Mouse (Mus musculus): ENCODE results near the gene Mfsd4b2.
A peak's percentile ranks its signal among the peaks of the same experiment; 100 is the strongest.
"Not testable (repeated sequence)": the region's sequence is repeated elsewhere in the genome, so short reads cannot be mapped to it uniquely, and the experiment has no call there.

Gene Mfsd4b2

DNA sequence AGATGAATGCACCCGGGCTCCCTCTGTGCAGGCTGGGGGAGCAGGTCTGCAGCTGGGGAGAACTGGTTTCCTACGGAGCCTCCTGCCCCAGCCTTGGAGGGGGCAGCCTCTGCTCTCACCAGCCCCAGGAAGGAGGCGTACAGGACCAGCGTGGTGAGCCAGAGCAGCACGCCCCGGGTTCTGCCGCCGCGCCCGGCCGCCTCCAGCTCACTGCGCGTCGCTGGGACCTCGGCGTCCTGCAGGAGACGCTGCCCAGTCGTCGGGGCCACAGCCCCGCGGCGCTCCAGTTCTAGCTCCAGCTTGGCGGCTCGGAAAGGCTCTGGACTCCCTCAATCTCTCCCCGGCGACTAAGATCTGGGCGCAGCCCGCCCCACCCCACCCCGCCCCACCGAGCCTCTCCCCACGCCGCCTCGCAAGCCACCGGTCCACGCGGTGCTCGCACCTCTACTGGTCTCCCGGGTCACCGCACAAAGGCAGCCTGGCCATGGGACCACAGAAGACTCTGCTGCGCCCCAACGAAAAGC is at the start of gene Mfsd4b2:
Mfsd4b2 (minus strand) TSS at position 308 of the 524 bp plus-strand sequence.
- DNase-seq (ENCODE audit: low read depth, low spot score), result no peak

DNA sequence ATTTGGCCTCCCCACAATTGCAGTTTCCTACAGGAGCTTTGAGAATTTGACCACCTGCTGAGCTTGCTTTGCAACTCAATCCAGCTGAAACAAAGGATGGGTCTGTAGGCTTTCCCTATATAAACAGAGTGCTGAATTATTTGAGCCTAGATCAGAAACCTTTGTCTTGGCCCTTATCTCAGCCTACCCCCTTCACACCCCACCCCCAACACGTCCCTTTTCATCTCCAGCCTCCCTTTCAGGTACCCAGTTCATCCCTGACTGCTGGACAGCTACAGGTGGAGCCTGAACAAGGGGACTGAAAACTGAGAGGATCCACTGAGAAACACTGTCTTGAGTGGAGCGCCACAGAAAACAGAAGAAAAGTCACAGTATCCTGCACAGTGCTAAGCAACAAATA is 49.0 kb upstream of the Mfsd4b2 start:
- DNase-seq (ENCODE audit: low read depth, low spot score), result no peak

DNA sequence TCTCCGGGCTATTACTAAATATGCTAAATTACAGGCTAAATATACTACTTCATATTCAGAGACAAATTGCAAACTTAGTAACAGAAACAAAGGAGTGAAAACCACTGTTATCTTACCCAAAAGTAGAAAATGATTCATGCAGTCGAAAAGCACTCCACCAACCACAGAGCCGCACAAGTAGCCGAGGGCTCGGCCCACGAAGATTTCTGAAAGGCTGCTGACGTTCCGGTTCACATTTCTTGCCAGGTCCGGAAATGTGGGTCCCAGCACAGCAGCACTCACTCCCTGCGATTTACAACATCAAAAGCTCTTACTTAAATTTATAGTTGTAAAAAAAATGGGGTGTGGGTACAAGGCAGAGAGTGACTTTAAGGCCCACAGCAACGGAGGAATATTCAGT is 48.3 kb upstream of the Mfsd4b2 start:
- no peak for DNase-seq (ENCODE audit: low read depth, low spot score)

DNA sequence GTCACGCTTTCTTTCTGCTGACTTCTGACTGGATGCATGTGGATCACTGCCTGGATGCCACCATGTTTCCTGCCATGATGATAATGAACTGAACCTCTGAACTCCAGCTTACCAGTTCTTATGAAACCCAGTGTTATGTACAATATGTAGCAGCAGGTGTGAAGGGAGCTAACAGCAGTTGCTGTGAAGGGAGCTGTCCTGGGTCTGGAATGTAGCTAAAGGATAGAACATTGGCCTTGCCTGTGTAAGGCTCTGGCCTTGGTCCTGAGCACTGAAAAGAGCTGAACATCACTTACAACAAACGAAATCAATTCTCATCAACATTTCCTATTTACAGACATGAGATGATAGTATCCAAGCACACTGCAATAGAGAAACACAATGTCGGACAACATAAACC is 40.8 kb upstream of the Mfsd4b2 start:
- no peak for DNase-seq (ENCODE audit: low read depth, low spot score)

DNA sequence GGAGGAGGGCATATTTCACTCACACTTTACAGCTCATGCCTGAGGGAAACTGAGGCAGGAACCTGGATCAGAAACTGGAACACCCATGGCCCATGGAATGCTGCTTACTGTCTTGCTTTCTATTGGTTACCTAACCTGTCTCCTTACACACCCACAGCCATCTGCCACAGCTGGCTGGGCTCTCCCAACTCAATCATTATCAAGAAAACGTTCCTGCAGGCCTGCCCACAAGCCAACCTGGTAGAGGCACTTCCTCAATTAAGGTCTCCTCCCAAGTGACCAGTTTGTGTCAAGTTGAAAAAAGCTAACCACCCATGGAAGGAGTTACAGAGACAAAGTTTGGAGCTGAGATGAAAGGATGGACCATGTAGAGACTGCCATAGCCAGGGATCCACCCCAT is 35.2 kb upstream of the Mfsd4b2 start:
- no peak for DNase-seq (ENCODE audit: low read depth, low spot score)

DNA sequence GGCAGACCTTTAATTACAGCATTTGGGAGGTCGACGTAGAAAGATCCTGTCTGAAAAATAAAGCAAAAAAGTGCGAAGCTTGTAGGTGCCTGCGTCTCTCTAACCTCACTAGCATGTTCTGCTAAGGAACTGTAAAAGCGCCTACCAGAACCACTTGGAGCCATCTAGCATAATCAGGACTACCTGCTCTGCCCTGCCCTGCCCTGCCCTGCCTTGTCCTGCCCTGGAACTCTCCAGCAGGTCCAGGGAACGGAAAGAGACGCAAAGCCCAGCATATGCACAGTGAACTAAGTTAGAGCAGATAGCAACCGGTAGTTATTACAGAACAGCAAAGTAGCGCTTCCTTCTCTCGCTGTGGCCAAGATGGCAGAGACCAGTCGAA is 33.7 kb upstream of the Mfsd4b2 start:
- no peak for DNase-seq (ENCODE audit: low read depth, low spot score)

DNA sequence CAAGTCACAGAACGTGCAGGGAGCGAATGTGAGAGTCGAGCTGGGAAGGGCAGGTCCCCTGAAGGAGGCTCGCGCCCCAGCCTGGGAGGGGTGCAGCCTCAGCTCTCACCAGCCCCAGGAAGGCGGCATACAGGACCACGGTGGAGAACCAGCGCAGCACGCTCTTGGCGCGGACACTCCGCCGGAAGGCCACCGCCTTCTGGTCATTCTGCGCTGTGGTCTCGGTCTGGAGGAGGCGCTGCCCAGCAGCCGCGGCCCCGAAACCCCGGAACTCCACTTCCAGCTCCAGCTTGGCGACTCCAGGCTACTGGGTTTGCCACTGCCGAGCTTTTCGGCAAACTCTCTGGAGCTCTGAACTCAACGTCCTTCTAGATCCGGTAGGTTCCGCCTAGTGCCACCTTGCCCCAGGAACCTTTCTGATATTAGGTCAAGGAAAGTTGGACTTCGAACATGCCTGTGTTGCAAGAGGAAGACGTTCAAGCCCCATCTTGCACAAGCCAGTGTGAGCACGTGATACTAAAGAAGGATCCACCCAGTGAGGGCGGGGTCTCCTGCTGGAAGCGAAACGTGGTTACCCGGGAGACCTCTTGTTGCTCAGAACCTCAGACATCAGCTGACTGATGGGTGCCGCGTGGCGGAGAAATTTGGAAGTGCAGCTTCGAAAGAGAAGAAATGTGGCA is 33.2 kb upstream of the Mfsd4b2 start, which contains the start of gene Mfsd4b3:
Mfsd4b3 (minus strand) TSS at position 393 of the 680 bp plus-strand sequence.
- DNase-seq (ENCODE audit: low read depth, low spot score), result peak; percentile 89

DNA sequence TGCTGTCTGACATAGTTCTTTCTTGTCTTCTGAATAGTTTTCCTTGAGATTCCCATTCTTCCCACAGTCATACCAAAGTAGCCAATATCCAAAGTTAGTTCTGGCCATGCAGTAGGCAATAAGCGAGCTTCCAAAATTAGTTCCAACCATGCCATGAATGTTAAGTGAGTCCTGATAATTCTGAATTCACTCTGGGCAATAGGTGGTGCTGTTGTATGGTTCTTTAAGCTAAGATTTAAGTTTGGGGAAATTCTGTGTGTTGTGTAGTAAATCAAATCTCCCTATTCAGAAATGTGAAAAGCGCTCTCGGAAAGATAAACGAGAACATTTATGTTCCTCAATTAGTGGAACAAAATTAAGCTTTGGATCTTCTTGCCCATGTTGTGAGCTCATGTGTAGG is 31.5 kb upstream of the Mfsd4b2 start:
- peak; percentile 41 for DNase-seq (ENCODE audit: low read depth, low spot score)

DNA sequence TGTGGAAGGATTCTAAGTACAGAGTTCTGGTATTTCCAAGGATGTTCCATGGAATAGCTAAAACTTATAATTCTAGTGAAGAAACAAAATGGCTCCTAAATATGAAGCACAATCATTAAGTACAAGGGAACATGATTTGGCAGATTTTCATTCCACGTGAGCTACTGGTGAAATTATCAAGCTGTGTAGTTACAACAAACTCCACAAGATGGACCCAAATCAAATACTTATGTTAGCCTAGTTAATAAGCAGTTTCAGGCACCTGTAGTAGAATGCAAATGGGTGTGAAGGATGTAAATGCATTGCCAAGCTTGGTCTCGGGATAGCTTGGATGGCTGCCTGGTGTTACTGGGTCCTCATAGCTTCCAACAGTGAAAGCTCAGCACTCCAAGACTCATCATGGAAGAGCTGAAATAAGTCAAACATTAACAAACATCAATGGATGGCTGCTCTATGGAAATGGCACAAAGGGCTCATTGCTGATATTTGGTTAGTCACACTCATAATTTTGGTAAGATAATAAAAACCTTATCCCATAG is 29.7 kb upstream of the Mfsd4b2 start:
- no peak for DNase-seq (ENCODE audit: low read depth, low spot score)

DNA sequence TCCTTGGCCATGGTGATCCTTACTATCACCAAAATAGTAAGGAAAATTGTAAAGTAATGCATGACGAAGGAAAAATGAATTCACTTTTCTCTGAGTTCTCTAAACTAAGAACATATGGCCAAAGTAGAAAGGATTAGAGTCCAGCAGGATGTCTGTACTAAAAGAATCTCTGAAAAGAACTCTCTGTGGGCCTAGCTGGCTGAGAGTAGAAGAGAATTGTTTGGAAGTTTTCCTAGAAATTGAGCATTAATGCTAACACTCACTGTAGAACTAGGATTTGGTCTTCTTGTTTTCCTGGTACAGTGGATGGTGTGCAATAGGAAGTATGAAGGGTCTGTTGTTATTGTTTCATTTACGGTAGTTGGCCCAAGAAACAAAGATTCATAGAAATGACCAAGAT is 28.4 kb upstream of the Mfsd4b2 start:
- no peak for DNase-seq (ENCODE audit: low read depth, low spot score)

DNA sequence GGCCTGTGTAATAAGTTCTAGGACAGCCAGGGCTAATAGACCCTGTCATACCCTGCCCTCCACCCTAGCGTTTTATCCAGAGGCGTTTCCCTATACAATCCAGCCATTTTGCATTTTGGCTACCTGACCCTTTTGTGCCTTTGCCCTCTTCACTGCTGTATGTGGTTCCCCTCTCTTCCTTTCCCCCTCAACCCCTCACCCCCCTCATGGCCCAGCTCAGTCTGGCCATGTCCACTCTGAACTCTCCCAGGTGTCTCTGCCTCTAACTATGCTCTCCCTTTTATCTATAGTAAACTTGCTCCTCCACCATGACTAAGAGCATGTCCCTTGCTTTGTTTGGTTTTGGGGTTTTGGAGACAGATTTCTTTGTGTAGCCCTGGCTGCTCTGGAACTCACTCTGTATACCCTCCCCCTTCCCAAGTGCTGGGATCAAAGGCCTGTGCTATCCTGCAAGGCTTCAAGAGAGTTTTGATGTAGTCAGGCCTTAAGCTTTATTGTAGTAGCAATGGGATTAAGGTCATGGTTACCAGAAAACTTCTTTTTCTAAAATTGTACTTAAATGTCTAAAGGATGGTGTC is 22.7 kb upstream of the Mfsd4b2 start:
- DNase-seq (ENCODE audit: low read depth, low spot score), result no peak

DNA sequence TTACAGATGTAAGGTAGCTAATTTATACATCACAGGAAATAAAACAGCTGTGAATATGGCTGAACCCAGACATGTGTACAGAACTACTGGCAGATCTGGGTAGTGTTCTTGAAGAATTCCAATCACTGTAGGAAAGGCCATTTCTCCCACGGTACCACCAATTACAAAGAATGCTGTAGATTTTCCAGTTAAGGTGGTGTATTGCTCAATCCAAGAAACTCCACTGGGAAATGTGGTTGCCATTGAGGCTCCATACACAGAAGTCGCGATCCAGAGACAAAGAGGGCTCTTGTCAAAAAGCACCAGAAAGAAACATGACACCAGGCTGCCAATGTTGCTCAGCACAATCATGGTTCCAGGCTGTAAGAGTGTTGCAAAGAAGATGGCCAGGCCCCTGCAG is 20.5 kb upstream of the Mfsd4b2 start:
- not testable (repeated sequence) for DNase-seq (ENCODE audit: low read depth, low spot score)

DNA sequence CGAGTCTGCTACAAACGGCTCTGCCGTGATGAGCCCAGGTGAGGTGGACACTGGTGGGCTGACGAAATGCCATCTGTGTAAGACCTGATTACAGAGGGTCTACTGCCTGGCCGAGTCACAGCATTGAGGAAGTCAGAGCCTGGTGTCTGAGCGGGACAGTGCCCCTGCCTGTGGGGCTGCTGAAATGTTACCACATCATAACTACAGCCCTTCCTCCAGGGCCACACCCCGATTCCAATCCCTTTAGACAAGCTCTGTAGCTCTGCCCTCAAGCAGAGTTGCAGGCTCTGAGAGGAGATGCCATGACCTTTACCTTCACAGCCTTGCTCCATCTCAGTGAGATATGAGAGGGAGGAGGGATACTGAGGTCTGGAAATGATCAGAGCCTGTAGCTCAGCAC is 9.8 kb upstream of the Mfsd4b2 start:
- no peak for DNase-seq (ENCODE audit: low read depth, low spot score)

DNA sequence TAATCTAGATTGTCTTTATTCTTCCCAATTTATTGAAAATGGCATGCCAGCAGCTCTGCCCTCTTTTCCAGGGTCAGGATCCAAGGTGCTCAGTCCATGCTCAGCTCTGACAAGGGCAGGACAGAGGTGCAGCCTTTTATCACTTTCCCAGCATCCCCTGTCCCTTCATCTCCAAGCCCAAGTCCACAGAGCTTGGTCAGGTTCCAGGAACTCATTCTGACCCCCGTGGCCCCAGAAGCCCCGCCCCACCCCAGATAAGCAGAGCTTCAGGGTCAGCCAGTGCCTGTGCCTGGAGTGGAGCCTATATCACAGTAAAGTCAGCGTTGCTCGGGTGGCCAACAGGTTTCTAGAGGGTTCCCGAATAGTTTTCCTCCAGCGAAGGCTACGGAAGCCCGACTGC is 2.2 kb downstream of the Mfsd4b2 start:
- not testable (repeated sequence) for DNase-seq (ENCODE audit: low read depth, low spot score)

DNA sequence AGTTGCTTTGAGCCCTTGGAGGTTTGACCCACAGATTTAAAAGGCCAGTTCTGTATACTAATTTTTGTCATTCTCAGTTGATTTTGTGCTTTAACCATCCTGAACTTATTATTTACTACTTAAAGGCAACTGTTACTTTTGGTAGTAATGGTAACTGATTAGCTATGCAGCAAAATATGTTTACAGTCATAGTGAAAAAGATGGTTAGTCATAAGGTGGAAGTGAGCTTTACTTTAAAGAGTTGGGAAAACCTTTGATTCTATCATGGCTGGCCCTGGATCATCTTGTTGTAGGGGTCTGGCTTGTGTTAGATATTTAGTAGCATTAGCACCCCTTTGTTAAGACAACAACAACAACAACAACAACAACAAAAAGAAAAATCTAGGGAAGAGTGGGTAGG is 14.1 kb downstream of the Mfsd4b2 start:
- DNase-seq (ENCODE audit: low read depth, low spot score), result no peak

DNA sequence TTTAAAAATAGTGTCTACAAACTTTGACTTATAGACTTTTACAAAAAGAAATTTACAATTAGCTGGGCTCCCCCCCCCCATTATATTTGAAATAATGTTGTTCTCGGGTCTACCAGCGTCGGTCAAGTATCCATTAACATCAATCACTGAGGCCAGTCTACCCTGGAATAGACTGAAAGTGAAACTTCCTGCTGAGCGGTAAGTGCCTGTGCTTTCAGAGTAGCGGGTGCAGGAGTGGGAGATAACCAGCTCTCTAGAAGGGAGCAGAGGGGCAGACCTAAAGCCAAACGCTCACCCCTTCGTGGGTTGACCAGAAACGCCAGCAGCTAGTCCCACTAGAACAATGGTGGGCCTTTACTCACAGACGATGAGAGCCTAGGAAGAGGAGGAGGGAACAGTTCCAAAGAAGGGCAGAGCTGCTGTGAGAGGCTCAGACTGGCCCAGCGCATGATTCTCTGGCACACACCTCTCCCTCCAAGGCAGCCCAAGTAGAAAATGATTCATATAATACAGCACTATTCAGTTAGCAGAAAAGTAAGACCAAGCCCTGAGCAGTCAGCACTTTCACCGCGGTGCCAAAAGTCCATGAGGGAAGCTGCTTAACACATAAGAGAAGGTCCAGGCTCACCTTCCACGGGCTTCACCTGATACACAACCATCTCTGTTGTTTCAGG is 17.8 kb downstream of the Mfsd4b2 start:
- DNase-seq (ENCODE audit: low read depth, low spot score), result no peak

DNA sequence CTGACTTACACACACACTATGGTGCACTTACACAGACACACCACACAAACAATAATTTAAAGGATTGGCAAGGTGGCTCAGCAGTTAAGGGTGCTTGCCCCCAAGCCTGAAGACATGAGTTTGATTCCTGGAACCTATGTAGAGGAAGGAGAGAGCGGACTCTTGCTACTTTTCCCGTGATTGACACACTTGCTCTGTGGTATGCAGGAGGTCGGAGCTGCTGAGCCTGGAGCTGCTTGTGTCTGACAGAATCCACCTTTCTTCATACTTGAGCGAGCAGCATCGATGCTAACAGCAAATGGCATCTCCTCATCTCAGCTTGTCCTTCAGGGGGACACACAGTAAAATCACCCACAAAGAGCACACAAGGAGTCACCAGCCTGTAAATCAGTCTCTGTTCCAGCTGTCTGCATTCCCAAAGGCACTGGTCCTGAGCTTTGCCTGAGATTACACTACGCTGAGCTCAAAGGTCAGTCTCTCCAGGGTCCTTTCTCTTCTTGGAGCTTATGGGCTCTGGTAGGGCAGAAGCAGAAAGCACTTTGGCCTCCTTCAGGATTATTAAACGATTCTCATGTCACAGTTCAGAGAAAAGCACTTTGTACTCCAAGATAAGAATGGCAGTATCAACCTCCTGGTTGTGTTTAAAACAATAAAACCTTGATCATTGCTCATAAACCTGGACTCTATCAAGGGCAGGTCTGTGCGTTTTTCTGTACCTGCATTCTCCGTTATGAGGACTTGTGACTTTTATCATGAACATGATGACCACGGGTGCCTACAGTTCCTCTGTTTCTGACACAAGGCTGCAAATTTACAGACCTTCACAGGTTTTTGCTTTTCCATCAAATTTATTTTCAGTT is 19.7 kb downstream of the Mfsd4b2 start:
- DNase-seq (ENCODE audit: low read depth, low spot score), result no peak

DNA sequence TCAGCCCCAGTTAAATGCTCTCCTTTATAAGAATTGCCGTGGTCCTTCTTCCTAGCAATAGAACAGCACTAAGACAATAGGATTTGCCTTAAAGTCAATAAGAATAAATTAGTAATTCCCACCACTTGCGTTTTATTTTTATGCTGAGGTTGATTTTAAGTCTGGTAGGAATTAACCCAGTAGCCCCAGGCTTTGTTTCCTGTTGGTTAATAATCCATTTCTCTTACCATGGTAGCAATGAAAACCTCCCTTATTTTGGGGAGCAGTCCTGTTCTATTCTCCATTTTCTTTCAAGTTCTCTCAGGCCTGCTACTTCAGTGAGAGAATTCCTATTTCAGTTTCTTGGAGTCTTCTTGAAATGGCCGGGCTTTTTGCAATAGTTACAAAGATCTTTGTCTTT is 22.5 kb downstream of the Mfsd4b2 start:
- no peak for DNase-seq (ENCODE audit: low read depth, low spot score)

DNA sequence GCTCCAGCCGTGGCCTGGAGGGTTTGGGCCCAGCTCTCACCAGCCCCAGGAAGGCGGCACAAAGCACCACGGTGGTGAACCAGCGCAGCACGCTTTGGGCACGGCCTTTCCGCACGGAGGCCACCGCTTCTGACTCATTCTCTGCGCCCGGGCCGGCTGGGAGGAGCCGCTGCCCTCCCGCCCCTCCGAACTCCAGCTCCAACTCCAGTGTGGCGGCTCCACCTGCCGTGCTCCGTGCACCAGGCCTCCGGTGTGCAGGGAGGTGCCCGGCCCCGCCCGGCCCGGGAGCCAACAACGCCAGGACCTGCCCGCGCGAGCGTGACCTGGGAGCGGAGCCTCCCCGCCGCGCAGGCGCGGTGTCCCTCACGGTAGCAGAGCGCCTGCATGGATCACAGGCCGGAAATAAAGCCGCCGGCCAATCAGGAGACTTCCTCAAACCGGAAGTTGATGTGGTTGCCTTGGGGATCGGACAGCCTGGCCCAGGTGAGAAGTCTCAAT is 27.8 kb downstream of the Mfsd4b2 start, which contains the start of gene Mfsd4b4:
Mfsd4b4 (minus strand) TSS at position 365 of the 498 bp plus-strand sequence.
- peak; percentile 92 for DNase-seq (ENCODE audit: low read depth, low spot score)

DNA sequence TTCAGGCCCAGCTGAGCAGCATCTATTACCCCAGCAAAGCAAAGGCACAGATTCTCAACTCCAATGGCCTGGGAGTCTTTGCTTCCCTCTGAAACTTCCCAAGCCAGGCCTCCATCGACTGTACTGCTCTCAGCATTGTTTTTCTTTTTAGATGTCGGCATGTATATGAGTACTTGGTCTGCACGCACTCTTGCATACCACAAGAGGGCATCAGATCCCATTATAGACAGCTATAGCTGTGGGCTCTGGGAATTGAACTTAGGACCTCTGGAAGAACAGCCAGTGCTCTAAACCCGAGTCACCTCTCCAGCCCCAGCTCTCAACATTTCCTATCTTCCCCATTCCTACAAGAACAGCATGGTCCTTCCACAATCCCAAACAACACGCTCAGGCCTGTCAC is 30.2 kb downstream of the Mfsd4b2 start:
- no peak for DNase-seq (ENCODE audit: low read depth, low spot score)
